Mouse (Mus musculus): ENCODE measurements around the gene Ptgis. TPM values are rescaled to one million over a fixed set of nuclear protein-coding genes. Genes with fewer than 3 reads are reported as not detected.

The Ptgis gene
- polyA plus RNA-seq, 1 experiment from 2014 or later: 18.2 TPM

- no peak overlapping the region for H3K4me3 ChIP-seq (replicated peaks)
- H3K9me3 ChIP-seq: no peaks in the 10 kb centered on the region
- no peaks in the 10 kb centered on the region for H3K36me3 ChIP-seq
- ATAC-seq (ENCODE audit: insufficient read depth, low FRiP score, low read depth): no peak
- peaks cover 21% of the 10 kb centered on the region for H3K4me1 ChIP-seq
- H3K27me3 ChIP-seq (replicated peaks): peaks cover 31% of the 10 kb centered on the region
- H3K9ac ChIP-seq: no peak overlapping the region
- H3K4me2 ChIP-seq: no peak overlapping the region
- WGBS: 80% methylated on average over 2 of the region's 2 CpGs
- no peak overlapping the region for H3K27ac ChIP-seq
These were observed 55.0 kb downstream of the Ptgis start for GRCm38 (mm10) chr2:167185432-167185831.

- Histone ChIP-seq H3K27me3 (replicated peaks) (0 out of 2 replicates have a peak, but pooled peaks cover 4% of the 10 kb centered on the region), H3K9ac (no peak overlapping the region), H3K36me3 (no peaks in the 10 kb centered on the region), H3K9me3 (no peaks in the 10 kb centered on the region), H3K4me1 (no peaks in the 10 kb centered on the region), H3K27ac (no peak overlapping the region), H3K4me2 (no peak overlapping the region), H3K4me3 (replicated peaks) (no peak overlapping the region)
- no peak for ATAC-seq (ENCODE audit: insufficient read depth, low FRiP score, low read depth)
- 81% methylated on average over 14 of the region's 14 CpGs for WGBS
These were observed 58.6 kb downstream of the Ptgis start for GRCm38 (mm10) chr2:167181662-167182389.

GRCm38 (mm10) chr2:167181096-167181495, 59.3 kb downstream of the Ptgis start:
- Histone ChIP-seq H3K4me3 (replicated peaks) (no peak overlapping the region), H3K27me3 (replicated peaks) (no peaks in the 10 kb centered on the region), H3K9me3 (no peaks in the 10 kb centered on the region), H3K4me2 (no peak overlapping the region), H3K4me1 (no peaks in the 10 kb centered on the region), H3K36me3 (no peaks in the 10 kb centered on the region), H3K9ac (no peak overlapping the region), H3K27ac (no peak overlapping the region)
- no peak for ATAC-seq (ENCODE audit: insufficient read depth, low FRiP score, low read depth)
- WGBS: 78% methylated on average over 8 of the region's 8 CpGs

- 86% methylated on average over 10 of the region's 10 CpGs for WGBS
- H3K9me3 ChIP-seq: no peaks in the 10 kb centered on the region
- H3K27me3 ChIP-seq (replicated peaks): no peaks in the 10 kb centered on the region
- H3K27ac ChIP-seq: no peak overlapping the region
- no peaks in the 10 kb centered on the region for H3K4me1 ChIP-seq
- H3K36me3 ChIP-seq: no peaks in the 10 kb centered on the region
- H3K4me2 ChIP-seq: no peak overlapping the region
- H3K4me3 ChIP-seq (replicated peaks): no peak overlapping the region
- no peak overlapping the region for H3K9ac ChIP-seq
- ATAC-seq (ENCODE audit: insufficient read depth, low FRiP score, low read depth): no peak
These were observed 61.1 kb downstream of the Ptgis start for GRCm38 (mm10) chr2:167179301-167179700.

- H3K4me1 ChIP-seq: no peaks in the 10 kb centered on the region
- WGBS: 54% methylated on average over 10 of the region's 10 CpGs
- no peak for ATAC-seq (ENCODE audit: insufficient read depth, low FRiP score, low read depth)
These were observed 63.2 kb downstream of the Ptgis start for GRCm38 (mm10) chr2:167177231-167177641.

GRCm38 (mm10) chr2:167175284-167175683, 65.1 kb downstream of the Ptgis start:
- H3K4me1 ChIP-seq: no peaks in the 10 kb centered on the region
- H3K27me3 ChIP-seq (replicated peaks): no peaks in the 10 kb centered on the region
- H3K4me3 ChIP-seq (replicated peaks): no peak overlapping the region
- 86% methylated on average over 6 of the region's 6 CpGs for WGBS
- no peak overlapping the region for H3K9ac ChIP-seq
- no peak overlapping the region for H3K27ac ChIP-seq
- ATAC-seq (ENCODE audit: insufficient read depth, low FRiP score, low read depth): no peak
- H3K9me3 ChIP-seq: no peaks in the 10 kb centered on the region
- H3K4me2 ChIP-seq: no peak overlapping the region
- H3K36me3 ChIP-seq: no peaks in the 10 kb centered on the region

More at GRCm38 (mm10) chr2:167177231-167177641, 63.2 kb downstream of the Ptgis start:
- Histone ChIP-seq H3K27me3 (replicated peaks) (no peaks in the 10 kb centered on the region), H3K36me3 (no peaks in the 10 kb centered on the region), H3K9ac (no peak overlapping the region), H3K27ac (no peak overlapping the region), H3K9me3 (no peaks in the 10 kb centered on the region), H3K4me2 (no peak overlapping the region), H3K4me3 (replicated peaks) (no peak overlapping the region)

GRCm38 (mm10) chr2:167173051-167173875, 67.1 kb downstream of the Ptgis start:
- H3K27me3 ChIP-seq (replicated peaks): no peaks in the 10 kb centered on the region
- H3K36me3 ChIP-seq: no peaks in the 10 kb centered on the region
- no peaks in the 10 kb centered on the region for H3K4me1 ChIP-seq
- H3K4me2 ChIP-seq: no peak overlapping the region
- WGBS: 58% methylated on average over 5 of the region's 5 CpGs
- H3K4me3 ChIP-seq (replicated peaks): no peak overlapping the region
- H3K9me3 ChIP-seq: no peaks in the 10 kb centered on the region
- H3K27ac ChIP-seq: peak overlapping the region; percentile 81
- peak; percentile 59; the same call in 1 of the 2 replicates for ATAC-seq (ENCODE audit: insufficient read depth, low FRiP score, low read depth)
- no peak overlapping the region for H3K9ac ChIP-seq

GRCm38 (mm10) chr2:167167515-167168212, 72.7 kb downstream of the Ptgis start:
- Histone ChIP-seq H3K9me3 (no peaks in the 10 kb centered on the region), H3K4me1 (peaks cover 6% of the 10 kb centered on the region; the same call in 1 of the 2 replicates), H3K27me3 (replicated peaks) (no peaks in the 10 kb centered on the region), H3K27ac (no peak overlapping the region; the same call in 1 of the 2 replicates), H3K4me3 (replicated peaks) (no peak overlapping the region), H3K36me3 (no peaks in the 10 kb centered on the region), H3K4me2 (no peak overlapping the region), H3K9ac (no peak overlapping the region)
- ATAC-seq (ENCODE audit: insufficient read depth, low FRiP score, low read depth): peak; percentile 53; the same call in 1 of the 2 replicates
- 44% methylated on average over 11 of the region's 11 CpGs for WGBS

- H3K27ac ChIP-seq: no peak overlapping the region
- no peak overlapping the region for H3K4me2 ChIP-seq
- no peaks in the 10 kb centered on the region for H3K27me3 ChIP-seq (replicated peaks)
- H3K36me3 ChIP-seq: no peaks in the 10 kb centered on the region
- WGBS: 63% methylated on average over 9 of the region's 9 CpGs
- H3K9me3 ChIP-seq: no peaks in the 10 kb centered on the region
- no peak for ATAC-seq (ENCODE audit: insufficient read depth, low FRiP score, low read depth)
- H3K4me1 ChIP-seq: peaks cover 10% of the 10 kb centered on the region; the same call in 1 of the 2 replicates
- no peak overlapping the region for H3K9ac ChIP-seq
- H3K4me3 ChIP-seq (replicated peaks): no peak overlapping the region
These were observed 76.8 kb downstream of the Ptgis start for GRCm38 (mm10) chr2:167163600-167163999.

GRCm38 (mm10) chr2:167163134-167163533, 77.3 kb downstream of the Ptgis start:
- no peak for ATAC-seq (ENCODE audit: insufficient read depth, low FRiP score, low read depth)
- H3K9me3 ChIP-seq: no peaks in the 10 kb centered on the region
- H3K27me3 ChIP-seq (replicated peaks): no peaks in the 10 kb centered on the region
- 88% methylated on average over 10 of the region's 10 CpGs for WGBS
- H3K27ac ChIP-seq: 0 out of 2 replicates have a peak overlapping the region, but pooled peaks have one; percentile 7
- H3K4me3 ChIP-seq (replicated peaks): no peak overlapping the region
- no peak overlapping the region for H3K4me2 ChIP-seq
- no peak overlapping the region for H3K9ac ChIP-seq
- H3K4me1 ChIP-seq: peaks cover 10% of the 10 kb centered on the region; the same call in 1 of the 2 replicates
- H3K36me3 ChIP-seq: no peaks in the 10 kb centered on the region

- Histone ChIP-seq H3K27me3 (replicated peaks) (no peaks in the 10 kb centered on the region), H3K36me3 (no peaks in the 10 kb centered on the region), H3K27ac (0 out of 2 replicates have a peak overlapping the region, but pooled peaks have one; percentile 7), H3K9ac (no peak overlapping the region), H3K4me1 (peaks cover 6% of the 10 kb centered on the region; the same call in 1 of the 2 replicates), H3K4me3 (replicated peaks) (no peak overlapping the region), H3K4me2 (no peak overlapping the region), H3K9me3 (no peaks in the 10 kb centered on the region)
- ATAC-seq (ENCODE audit: insufficient read depth, low FRiP score, low read depth): no peak
- 53% methylated on average over 10 of the region's 10 CpGs for WGBS
These were observed 77.8 kb downstream of the Ptgis start for GRCm38 (mm10) chr2:167162516-167163021.
